Mouse (Mus musculus) cortical plate, adult 2 months (tissue): ENCODE data around the gene Mdk.

Source experiments
- CTCF ChIP-seq: fragments of 200-500 bp; IDR thresholded peaks from 2 replicates; pipeline ENCODE4 v1.5.1; 2011; ENCODE audit warnings: mild to moderate bottlenecking, control low read depth, low read length; ENCODE audit not compliant: insufficient read depth; ENCODE audit errors: extremely low read depth
- POLR2A ChIP-seq: fragments of 200-500 bp; IDR thresholded peaks from 2 replicates; pipeline ENCODE4 v1.6.1; 2011; ENCODE audit warnings: mild to moderate bottlenecking, low read length, control low read depth; ENCODE audit not compliant: insufficient read depth; ENCODE audit errors: extremely low read depth

DNA sequence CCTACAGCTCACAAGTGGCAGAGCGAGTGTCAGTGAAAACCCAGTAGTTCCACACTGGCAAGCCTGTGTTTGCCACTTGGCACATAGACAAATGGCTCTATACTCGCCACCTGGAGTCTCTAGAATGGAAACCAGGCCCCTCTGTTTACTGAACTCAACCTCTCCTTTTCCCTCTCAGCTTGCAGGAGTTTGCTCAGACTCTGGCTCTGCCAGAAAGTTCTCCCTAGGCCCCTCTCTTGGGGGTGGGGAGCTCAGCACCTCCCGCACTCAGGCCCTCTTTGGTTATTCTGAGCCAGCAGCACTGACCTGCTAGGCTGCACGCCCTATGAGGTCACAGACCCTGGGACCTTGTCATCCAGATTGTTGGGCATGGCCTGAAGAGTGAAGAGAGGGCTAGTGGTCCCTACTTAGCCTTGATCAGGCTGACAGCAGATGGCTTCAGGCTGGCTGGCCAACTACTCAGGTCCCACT, 23.1 kb upstream of the Mdk start:
- TF ChIP-seq POLR2A: no peak
- TF ChIP-seq CTCF: no peak
